Mouse (Mus musculus) urinary bladder, postnatal 25 days (tissue): ENCODE data around the gene Hivep2.

Experiments used
- DNase-seq: peaks from one replicate; pipeline ENCODE4 v3.0.0; 2022; ENCODE audit warnings: low spot score

Gene Hivep2

DNA sequence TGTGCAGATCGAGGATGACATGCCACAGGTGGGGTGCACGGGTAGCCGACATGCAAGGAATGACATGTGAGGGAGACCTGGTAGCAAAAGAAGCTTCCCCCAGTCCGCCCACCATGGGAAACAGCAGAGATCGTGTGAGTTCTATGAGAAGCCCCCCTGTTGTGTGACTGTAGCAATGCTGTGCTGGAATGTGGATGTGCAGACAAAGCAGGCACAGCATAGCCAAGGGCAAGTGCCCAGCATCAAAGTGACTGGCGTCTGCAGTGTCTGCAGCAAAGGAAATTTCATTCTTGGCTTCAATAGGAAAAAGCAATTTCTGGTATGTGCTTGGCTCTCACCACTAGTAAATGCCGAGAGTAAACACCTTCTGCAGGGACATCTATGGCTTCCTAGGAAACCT, 199.0 kb downstream of the Hivep2 start:
- no peak for DNase-seq

DNA sequence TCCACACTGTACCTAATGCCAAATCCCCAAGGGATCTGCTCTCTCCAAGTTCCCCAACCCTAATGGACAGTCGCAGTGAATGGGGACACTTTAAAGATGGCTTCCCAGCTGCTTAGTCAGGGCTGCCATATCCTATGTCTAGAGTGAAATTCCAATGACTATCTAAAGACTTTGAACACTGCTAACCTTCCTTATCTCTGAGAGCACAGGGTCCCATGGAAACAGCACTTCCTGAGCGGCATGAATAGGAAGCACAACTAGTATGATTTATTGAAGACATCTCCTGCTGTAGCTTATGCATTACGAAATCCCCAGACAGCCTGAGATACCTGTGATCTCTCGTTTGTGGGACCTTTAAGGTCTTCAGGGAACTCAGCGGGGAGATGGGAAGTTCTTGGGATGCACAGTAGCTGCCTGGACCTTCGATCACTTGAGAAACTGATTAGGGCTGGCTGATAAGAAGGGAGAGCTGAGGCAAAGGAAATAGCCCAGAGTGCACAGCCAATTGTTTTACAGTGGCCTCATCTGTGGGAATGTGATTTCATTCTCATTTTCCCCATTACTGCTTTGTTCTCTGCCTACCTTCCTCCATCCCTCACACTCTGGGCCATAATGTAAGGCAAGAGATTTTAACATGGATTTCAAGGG, 202.4 kb downstream of the Hivep2 start:
- DNase-seq = no peak

DNA sequence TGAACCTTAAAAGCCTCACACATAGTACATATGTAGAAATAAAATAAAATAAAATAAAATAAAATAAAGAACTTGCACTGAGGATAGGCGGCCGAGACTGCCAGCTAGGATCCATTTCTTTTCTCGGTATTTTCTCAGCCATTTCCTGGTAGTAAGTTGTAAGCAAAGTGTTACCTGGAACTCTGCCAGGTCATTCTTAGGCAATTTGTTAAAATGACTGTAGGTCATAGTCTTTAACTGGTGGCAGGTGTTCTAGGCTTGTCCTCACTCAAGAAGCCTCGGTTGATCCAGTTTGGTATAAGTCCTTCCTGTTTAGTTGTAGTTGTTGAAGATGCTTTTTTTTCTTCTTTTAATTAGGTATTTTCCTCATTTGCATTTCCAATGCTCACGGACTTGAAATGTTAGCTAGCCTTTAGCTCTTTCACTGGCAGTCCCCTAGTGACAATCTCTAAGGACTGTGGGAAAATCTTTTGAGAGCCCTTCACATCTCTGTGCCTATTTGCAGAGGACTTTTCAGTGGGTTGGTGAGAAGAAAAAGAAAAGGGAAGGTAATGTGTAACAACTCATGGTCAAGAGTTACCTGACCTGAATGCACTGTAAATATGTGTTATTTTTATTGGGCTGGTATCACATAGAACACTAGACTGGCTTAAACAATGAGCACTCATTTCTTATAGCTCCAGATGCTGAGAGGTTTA, 203.1 kb downstream of the Hivep2 start:
- no peak for DNase-seq

DNA sequence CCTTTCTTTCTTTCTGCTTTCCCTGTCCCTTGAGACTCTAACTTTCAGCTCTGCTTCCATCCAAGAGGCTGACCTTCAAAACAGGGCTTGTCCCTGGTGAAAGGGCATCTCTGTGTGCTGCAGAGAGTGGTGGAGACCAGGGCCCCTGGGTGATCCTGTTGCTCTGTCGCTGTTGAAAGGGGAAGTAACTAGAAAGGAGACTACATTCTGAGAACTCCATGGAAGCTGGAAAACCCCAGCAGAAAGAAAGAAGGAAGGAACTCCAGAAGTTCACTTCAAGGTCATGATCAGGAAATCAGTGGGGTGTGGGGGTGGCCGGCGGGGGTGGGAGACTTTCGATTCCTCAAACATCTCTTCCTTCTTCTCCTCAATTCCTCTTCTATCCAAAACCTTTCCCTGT, 208.2 kb downstream of the Hivep2 start:
- DNase-seq = no peak

DNA sequence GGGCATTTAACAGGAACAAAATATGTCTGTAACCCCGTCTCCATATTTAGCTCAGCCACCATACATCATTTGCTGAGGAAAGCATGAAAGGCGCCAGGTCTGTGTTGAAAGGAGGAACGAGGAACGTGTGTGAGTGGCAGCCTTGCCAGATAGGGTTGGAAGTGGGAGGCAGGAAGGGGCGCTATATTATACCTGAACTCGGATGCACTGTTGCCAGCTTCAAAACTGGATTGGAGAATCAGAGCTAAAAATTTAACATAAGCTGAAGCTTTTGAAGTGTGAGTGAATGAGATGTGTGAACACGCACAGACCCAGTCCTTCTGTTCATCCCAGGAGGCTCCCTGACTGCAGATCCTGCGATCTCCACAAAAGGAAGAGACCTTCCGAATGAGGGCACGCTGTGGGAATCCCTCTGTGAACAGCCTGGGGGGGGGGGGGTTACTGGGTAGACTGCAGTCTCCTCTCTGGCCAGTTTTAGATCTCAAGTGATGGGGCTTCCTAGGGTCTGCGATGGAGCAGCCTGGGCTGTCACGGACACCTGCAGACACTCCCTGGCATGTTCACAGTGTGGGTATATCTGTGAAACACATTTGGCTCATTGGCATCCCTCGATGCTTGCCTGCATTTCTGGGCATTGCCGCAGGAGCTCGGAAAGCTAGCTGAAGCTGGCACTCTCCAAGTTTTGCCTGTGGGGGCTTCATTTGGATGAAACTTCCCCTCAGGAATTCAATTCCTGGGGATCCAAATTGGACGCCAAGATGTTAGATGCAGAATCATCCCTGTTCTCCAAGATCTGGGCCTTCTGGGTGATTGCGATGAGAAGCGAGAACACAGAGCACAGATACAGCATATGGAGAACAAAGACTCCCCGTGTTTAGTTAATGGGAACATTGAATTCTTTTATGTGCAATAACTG, 213.8 kb downstream of the Hivep2 start:
- DNase-seq = no peak

DNA sequence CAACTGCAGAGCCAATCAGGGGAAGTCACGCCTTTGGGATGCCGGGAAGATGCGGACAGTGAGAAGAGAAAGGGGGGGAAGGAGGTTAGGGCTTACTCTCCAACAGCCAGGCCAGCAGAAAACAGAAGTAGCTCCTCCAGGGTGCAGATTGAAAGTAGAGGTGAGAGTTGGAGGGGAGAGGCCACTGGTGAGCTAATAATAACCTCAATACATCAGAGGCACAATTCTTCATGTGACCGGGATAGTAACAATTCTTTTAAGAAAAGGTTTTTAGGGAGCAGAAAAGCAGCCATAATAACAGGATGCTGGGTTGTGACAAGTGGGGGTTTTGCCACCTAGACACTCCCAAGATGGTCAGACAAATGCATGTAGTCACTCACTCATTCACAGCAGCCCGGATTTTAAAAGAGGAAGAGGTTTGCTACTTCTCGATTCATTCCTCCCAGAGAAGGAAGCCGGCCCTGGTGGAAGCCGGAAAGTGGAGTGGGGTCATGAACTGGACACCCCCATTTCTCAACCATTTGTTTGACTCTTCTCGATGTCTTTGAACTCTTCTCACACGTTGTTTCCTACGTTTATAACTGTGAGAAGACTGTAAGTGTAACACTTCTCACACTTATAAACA, 220.6 kb downstream of the Hivep2 start:
- DNase-seq = no peak

DNA sequence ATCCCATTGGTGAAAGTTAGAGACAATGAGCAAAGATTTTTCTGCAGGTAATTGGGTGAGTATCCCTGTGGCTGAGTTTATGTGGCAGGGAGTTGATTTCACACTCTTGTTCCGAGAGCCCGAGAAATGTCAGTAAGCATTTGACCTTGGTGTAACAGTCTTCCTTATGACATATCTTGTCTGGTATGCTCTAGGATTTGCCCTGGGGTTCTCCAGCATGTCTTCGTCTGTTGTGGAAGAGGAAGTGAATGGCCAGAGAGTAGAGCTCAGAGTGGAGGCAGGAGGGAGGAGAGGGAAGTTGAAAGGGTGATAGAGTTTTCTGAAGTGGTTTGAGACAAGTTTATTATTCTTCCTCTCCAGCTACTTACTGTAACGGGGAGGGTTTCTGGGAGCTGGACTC, 223.2 kb downstream of the Hivep2 start:
- DNase-seq = no peak

DNA sequence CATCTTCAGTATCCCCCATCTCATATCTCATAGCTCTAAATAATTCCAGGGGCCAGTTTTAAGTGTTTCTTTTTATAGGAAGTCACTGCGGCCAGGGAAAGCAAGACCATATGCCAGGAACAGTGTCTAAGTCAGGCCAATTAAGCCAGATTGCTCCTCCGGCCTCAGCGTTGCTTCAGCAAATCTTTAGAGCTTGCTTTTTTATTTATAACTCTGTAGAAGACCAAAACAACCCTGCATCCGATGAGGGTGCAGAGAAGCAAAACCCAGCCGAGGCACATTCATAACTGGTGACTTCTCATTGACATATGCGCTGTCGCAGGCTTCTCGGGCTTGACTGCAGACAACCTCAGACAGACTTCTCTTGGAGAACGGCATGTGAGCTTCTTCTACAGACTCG, 225.3 kb downstream of the Hivep2 start:
- no peak for DNase-seq

DNA sequence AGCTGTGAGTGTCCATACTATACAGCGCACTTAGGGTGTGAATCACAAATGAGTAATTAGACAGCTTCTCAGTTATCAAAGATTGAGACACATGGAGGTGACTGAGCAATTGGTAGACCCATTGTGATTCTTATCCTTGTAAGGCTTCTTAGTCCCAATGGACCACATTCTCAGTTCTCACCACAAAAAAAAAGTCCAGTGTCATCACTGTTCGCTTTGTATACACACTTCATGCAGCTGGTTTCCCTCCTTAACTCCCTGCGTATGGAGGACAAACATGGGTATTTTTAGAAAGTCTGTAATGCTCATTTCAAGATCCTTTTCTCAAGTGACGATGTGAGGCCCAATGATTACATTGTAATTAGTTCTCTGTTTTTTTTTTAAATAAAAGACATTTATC, 226.3 kb downstream of the Hivep2 start:
- no peak for DNase-seq

DNA sequence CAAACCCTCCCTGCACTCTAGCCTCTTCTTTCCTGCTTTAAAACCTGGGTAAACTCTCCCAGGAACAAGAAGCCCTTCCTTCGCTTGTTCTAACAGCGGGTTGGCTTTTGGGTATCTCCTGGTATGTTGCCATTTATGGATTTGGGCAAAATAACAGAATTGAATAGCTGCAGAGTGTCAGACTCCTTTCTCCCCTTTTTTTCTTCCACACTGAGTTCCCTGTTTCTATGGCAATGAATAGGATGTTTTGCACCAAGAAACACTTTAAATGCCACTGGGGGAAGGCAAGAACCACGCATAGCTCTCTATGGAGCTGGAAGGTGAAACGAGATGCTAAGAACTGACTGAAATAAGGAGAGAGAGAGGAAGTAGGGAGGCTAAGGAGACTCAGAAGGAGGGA, 227.8 kb downstream of the Hivep2 start:
- DNase-seq = no peak

DNA sequence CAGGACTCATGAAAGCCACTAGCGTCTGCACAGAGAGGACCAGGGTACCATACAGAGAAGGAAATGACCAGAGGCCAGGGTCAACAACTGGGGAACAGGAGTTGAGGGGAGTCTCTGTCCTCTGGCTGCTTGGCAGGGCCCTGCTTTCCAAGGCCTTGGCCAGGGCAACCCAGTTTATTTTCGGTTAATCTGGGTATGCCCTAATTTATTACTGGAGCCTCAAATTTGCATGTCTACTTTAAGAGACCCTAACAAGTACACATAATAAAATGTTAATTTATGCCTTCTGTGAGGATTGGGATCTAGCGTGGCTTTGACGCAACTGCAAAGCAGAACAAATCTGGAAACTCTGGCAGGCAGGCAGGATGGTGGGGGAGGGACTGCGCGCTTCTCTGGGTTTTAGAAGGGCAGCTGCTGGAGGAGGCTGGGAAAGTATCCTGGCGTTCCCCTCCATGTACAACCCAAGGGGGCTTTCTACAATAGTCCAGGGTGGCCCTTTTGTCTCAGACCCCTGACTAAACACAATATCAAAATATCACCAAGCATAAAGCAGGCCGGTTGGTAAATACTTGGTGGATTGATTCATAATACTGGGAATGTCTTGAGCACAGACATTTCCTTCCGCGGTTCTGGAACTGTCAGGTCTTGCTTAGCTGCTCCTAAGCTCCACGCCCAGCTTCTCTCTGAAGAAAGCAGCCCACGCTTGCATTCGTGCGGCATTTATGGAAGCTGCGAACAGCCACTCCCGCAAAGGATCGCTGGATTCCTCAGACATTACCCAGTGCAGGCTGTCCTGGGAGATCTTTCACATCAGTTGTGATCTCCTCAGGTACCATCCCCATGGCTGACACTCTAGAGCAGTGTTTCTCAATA, 230.1 kb downstream of the Hivep2 start:
- DNase-seq = no peak

DNA sequence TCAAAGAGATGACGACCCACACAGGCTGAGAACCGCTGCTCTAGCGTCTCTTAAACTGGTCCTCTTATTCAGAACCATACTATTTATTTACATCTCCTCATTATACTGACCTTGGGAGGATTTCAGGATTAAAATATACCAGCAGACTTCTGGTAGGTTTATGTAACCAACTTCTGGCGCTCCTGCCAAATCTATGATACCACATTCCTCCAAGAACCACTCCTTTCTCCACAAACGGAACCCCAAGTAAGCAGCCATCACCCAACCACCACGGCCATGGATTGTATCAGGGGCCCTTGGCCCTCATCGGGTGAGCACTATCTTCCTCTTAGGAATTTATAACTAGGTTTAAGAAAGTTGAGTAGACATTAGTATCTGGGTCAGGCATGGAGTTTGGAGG, 230.9 kb downstream of the Hivep2 start:
- DNase-seq = no peak

DNA sequence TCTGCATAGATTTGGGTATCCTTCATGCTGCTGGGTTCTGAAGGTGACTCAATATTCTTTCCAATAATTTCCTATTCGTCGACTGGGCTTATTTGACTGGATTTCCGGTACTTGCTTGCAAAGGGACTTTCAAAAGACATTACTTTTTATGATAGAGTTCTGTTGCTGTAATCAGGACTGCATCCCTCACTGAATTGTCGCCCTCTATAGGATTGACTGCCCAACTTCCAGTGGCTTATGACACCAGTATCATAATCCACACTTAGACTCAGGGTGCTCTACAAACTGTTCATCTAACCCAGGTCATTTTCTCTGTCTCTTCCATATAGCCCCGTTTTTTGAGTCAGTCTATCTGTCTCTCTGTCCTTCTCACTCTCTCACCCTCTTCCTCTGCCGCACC, 231.4 kb downstream of the Hivep2 start:
- no peak for DNase-seq

DNA sequence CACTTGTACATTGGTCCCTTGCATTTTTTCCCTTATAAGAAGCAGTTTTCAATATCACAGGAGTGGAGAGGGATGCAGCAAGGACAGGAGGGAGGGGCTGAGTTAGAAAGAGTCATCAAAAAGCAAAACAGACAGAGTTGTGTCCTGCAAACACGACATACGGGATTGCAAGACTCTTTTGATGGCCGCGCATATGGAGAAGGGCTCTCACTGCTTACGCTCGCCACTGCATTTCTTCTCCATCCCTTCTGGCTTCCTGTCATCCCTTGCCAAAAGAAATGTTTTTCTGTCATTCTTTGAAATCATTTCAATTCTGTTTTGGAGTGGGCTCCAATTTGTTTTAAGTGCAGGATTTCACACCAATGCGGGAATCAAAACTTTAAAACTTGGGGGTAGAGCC, 233.5 kb downstream of the Hivep2 start:
- no peak for DNase-seq

DNA sequence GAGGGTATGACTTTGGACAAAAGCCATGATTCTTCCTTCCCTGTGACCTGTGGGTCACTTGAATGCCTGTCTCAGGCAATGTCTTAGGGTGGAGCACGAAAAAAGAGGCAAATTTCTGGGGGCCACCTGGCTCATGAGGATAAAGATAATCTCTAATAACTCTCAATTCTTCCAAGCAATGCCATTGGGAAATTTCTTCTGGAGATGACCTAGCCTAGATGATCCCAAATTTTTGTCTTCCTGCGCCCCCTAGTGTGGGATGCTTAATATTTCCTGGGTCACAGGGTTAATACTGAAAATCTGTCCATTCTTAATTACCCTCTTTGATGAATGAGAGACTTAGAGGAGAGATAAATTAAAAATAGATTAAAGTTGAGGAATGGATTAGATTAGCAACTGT, 234.4 kb downstream of the Hivep2 start:
- peak; percentile 63 for DNase-seq
